Mouse (Mus musculus) forebrain, embryonic 15.5 days (tissue): Measurements from ENCODE around the gene Tfpi. TPM values are rescaled to one million over a fixed set of nuclear protein-coding genes. Genes with fewer than 3 reads are reported as not detected.
"Not testable (repeated sequence)": the region's sequence is repeated elsewhere in the genome, so short reads cannot be mapped to it uniquely, and the experiment has no call there.

ENCODE experiments used
- ATAC-seq: fragments of 200-750 bp; cut with Nextera tagmentation; replicated peaks from 2 replicates; pipeline ENCODE4 v1.8.0; 2017; ENCODE audit warnings: mild to moderate bottlenecking, moderate TSS enrichment, moderate library complexity
- H3K27ac ChIP-seq: fragments of 300-500 bp; sonication (generic); replicated peaks from 2 replicates; pipeline ENCODE4 v1.5.1; 2015; ENCODE audit warnings: mild to moderate bottlenecking, inconsistent platforms
- H3K27me3 ChIP-seq: fragments of 300-500 bp; sonication (generic); 2 replicates; pipeline ENCODE4 v1.6.1; 2015; ENCODE audit warnings: inconsistent platforms
- H3K36me3 ChIP-seq: fragments of 300-500 bp; sonication (generic); 2 replicates; pipeline ENCODE4 v1.6.1; 2015; ENCODE audit warnings: mild to moderate bottlenecking, inconsistent platforms
- H3K4me1 ChIP-seq: fragments of 300-500 bp; sonication (generic); 2 replicates; pipeline ENCODE4 v1.6.1; 2015; ENCODE audit warnings: inconsistent platforms
- H3K4me2 ChIP-seq: fragments of 300-500 bp; sonication (generic); replicated peaks from 2 replicates; pipeline ENCODE4 v1.6.1; 2015; ENCODE audit warnings: mild to moderate bottlenecking, inconsistent platforms
- H3K4me3 ChIP-seq: fragments of 300-500 bp; sonication (generic); 2 replicates; pipeline ENCODE4 v1.5.1; 2015; ENCODE audit warnings: mild to moderate bottlenecking, inconsistent platforms
- H3K9ac ChIP-seq: fragments of 300-500 bp; sonication (generic); replicated peaks from 2 replicates; pipeline ENCODE4 v1.6.1; 2015; ENCODE audit warnings: mild to moderate bottlenecking, inconsistent platforms
- H3K9me3 ChIP-seq: fragments of 300-500 bp; sonication (generic); 2 replicates; pipeline ENCODE4 v1.6.1; 2016; ENCODE audit warnings: inconsistent platforms
- WGBS: fragments of 180-500 bp; shearing (Covaris S2); methylation state at CpG from one replicate; pipeline ENCODE4 v1.1.7; 2015; ENCODE audit warnings: mixed read lengths; 5-methylcytosine and 5-hydroxymethylcytosine counted together
- polyA plus RNA-seq: library from polyadenylated mRNA; unstranded; fragments of >200 nt; fragmentation: Nextera tagmentation; extraction: Ambion mirVana; gene quantifications from 2 replicates; pipeline ENCODE4 v1.2.1, GENCODE M21; 2015

Tfpi gene
- 9.7 and 10.7 TPM in 2 replicates for polyA plus RNA-seq

DNA sequence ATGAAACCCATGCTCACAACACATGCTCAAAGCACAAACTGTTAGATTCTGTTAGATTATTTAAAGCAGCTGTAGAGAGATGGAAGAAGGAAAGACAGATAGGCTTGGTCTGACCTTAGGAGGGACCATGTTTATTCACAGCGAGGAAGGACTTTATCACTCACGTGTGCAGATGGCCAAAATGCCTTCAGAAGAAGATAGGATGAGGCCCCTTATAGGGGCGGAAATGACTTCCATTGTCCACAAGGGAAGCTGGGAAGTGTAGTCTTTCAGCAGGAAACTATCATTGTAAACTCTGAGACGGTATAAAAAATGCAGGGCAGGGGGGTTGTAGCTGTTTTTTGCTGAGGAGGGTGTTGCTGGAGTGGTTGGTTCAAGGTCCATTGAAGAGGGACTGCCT, at the start of gene Tfpi:
TSS of gene Tfpi (minus strand) at position 199 of the 400 bp plus-strand sequence.
- Histone ChIP-seq H3K9ac (no peak within 1 kb of the TSS), H3K4me1 (no peaks in the 10 kb centered on the region), H3K36me3 (no peaks in the 10 kb centered on the region), H3K4me3 (no peak within 1 kb of the TSS), H3K9me3 (no peaks in the 10 kb centered on the region), H3K27me3 (no peaks in the 10 kb centered on the region), H3K27ac (no peak within 1 kb of the TSS), H3K4me2 (no peak within 1 kb of the TSS)
- ATAC-seq, result no peak
- WGBS, result 68% methylated on average over 4 of the region's 4 CpGs

DNA sequence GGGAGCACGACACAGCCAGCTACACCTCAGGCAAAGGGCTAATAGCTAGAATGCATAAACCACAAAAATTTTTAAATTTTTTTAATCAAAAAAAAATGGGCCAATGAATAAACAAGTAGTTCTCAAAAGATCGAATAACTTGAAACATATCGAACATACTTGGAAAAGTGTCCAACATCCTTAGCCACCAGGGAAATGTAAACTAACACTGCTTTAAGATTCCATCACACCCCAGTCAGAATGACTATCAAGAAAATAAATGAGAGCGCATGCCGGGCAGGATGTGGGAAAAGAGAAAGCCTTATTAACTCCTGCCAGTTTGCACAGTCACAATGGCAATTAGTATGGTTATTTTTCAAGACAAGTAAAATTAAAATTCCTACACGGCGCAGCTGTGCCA, 49.6 kb upstream of the Tfpi start:
- Histone ChIP-seq H3K4me3 (no peak overlapping the region), H3K4me2 (no peak overlapping the region), H3K27me3 (no peaks in the 10 kb centered on the region), H3K4me1 (no peaks in the 10 kb centered on the region), H3K27ac (no peak overlapping the region), H3K9me3 (no peaks in the 10 kb centered on the region), H3K9ac (no peak overlapping the region), H3K36me3 (no peaks in the 10 kb centered on the region)
- 76% methylated on average over 7 of the region's 7 CpGs for WGBS
- ATAC-seq, result no peak

DNA sequence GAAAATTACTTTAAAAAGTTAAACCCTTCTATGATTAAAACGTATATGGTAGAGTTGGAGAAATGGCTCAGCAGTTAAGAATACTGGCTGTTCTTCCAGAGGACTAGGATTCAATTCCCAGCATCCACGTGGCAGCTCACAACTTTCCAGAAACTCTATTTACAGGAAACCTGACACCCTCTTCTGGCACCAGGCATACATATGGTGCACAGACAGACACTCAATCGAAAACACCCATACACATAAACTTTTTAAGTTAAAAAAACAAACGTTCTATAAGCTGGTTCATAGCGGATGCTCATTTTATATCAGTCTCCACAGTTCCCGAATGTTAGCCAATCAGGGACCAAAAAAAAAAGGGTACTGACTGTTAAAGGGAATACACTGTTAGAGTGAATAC, 49.2 kb upstream of the Tfpi start:
- WGBS, result 64% methylated on average over 6 of the region's 6 CpGs

DNA sequence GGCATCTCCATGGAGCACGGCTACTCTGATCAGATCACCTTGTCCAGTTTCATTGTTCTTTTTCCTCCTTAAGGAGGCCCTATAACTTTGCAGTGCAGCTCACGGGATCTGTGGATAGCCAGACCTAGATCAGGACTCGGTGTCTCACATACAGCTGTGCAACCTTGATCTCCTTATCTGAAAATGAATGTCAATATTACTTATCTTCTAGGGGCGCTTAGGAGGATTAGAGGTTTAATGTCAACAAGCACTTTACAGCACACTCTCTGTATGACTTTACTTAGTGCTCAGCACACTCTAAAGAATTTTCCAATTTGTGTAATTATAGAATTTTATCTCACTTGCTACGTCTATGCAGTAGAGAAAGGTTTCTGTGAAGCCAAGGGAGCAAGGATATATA, 48.5 kb upstream of the Tfpi start:
- no peaks in the 10 kb centered on the region for H3K9me3 ChIP-seq
- H3K27me3 ChIP-seq, result no peaks in the 10 kb centered on the region
- H3K36me3 ChIP-seq, result no peaks in the 10 kb centered on the region
- no peaks in the 10 kb centered on the region for H3K4me1 ChIP-seq
- WGBS, result 93% methylated on average over 5 of the region's 5 CpGs
- H3K4me2 ChIP-seq, result no peak overlapping the region
- no peak overlapping the region for H3K27ac ChIP-seq
- no peak overlapping the region for H3K9ac ChIP-seq
- no peak overlapping the region for H3K4me3 ChIP-seq
- ATAC-seq, result no peak

More for the DNA sequence above, 49.2 kb upstream of the Tfpi start:
- H3K27me3 ChIP-seq, result no peaks in the 10 kb centered on the region
- no peaks in the 10 kb centered on the region for H3K9me3 ChIP-seq
- H3K4me2 ChIP-seq, result no peak overlapping the region
- no peak overlapping the region for H3K4me3 ChIP-seq
- no peak overlapping the region for H3K27ac ChIP-seq
- H3K4me1 ChIP-seq, result no peaks in the 10 kb centered on the region
- no peaks in the 10 kb centered on the region for H3K36me3 ChIP-seq
- H3K9ac ChIP-seq, result no peak overlapping the region
- no peak for ATAC-seq

DNA sequence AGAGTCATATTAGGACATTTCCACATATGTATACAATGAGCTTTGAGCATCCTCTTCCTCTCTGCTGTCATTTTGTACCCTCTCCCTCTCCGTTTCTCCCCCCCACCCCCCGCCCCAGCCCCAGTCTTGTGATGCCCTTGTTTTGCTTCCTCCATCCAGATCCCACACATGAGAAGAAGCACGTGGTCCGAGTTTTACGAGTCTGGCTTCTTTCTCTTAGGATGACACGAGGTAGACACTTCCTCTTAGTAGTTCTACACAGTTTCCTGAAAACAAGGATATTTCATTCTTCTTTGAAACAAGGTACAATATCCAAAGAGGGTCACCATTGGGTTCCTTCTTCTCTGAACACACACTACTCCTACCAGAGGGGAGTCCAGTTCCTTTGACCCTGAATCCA, 47.4 kb upstream of the Tfpi start:
- H3K4me3 ChIP-seq, result no peak overlapping the region
- H3K4me1 ChIP-seq, result no peaks in the 10 kb centered on the region
- no peak for ATAC-seq
- no peak overlapping the region for H3K4me2 ChIP-seq
- H3K36me3 ChIP-seq, result no peaks in the 10 kb centered on the region
- H3K27ac ChIP-seq, result no peak overlapping the region
- H3K27me3 ChIP-seq, result no peaks in the 10 kb centered on the region
- 87% methylated on average over 6 of the region's 6 CpGs for WGBS
- no peaks in the 10 kb centered on the region for H3K9me3 ChIP-seq
- no peak overlapping the region for H3K9ac ChIP-seq

DNA sequence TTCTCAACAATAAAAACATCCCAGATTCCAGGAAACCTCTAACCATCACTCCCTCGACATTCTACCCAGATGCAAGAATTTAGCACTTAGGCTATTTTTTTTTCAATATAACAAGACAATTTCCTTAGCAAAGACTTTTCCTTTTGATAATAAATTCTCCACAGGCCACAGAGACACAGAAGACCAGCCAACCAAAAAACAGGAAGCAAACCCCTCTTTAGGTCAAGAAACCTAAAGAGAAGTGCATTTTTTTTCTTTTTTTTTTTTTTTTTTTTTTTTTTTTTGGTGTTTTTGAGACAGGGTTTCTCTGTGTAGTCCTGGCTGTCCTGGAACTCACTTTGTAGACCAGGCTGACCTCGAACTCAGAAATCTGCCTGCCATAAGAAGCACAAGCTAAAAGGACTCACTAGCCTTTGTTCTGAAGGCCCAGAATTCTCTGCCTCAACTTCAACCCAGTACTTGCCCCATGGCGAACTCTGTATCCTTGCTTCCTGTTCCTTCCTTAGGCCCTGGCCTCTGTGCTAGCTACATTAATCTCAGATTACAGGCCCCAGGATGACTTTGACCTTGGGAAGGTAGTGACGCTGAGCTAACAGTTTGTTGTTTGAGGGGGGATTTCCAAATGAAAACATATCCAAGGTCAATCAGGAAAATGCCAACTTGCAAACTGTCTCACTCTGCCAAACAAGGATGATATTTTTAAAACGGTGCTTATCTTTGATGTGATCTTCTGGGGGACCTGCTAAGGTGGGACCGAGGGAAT, 46.7 kb upstream of the Tfpi start:
- no peak overlapping the region for H3K27ac ChIP-seq
- no peaks in the 10 kb centered on the region for H3K9me3 ChIP-seq
- ATAC-seq, result no peak
- H3K36me3 ChIP-seq, result no peaks in the 10 kb centered on the region
- no peak overlapping the region for H3K4me2 ChIP-seq
- H3K27me3 ChIP-seq, result no peaks in the 10 kb centered on the region
- WGBS, result 85% methylated on average over 6 of the region's 6 CpGs
- no peaks in the 10 kb centered on the region for H3K4me1 ChIP-seq
- H3K9ac ChIP-seq, result no peak overlapping the region
- H3K4me3 ChIP-seq, result no peak overlapping the region

DNA sequence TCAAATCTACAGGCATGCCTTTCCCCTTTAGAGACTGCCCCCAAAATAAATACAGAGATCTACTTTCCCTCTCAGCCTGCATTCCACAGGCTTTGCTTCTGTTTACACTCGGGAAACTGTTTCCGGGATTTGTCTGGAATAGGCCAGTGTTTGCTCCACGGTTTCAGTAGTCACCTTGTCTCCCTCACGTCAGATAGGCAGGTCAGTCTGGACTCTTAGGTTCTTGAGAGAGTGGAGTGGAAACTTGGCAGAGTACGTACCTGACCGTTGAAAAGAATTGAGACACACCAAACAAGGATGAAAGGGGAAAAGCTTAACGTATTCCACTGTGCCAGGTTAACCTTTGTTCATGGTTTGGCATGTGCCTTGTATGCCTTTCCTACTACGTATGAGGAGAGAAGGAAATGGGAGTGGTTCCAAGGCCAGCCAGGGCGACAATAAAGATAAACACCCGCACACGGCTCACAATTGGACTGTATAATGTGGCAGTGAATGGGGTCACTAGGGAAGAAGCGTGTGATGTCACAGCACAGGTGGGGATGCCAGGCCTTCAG, 43.0 kb upstream of the Tfpi start:
- H3K4me1 ChIP-seq, result no peaks in the 10 kb centered on the region
- WGBS, result 68% methylated on average over 12 of the region's 12 CpGs
- H3K9me3 ChIP-seq, result no peaks in the 10 kb centered on the region
- no peak overlapping the region for H3K9ac ChIP-seq
- H3K36me3 ChIP-seq, result no peaks in the 10 kb centered on the region
- no peak overlapping the region for H3K27ac ChIP-seq
- H3K4me3 ChIP-seq, result no peak overlapping the region
- no peaks in the 10 kb centered on the region for H3K27me3 ChIP-seq
- no peak for ATAC-seq
- H3K4me2 ChIP-seq, result no peak overlapping the region

DNA sequence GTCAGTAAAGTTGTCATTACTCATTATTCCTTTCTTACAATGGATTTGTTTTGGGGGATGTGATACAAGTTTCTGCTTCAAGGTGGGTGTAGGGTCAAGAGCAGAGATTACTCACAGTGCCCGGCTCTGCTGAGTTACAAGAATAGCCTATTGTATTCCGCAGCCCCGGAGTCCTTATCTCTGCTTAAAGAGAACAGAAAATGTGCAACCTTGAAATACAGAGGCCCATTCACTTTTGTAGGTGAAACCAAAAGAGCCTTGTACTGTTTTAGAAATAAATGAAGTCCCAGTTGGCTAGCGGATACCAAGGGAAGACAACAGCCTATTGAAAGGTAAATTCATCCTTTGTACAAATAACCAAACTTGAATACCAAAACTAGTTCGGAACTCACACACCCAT, 42.2 kb upstream of the Tfpi start:
- H3K27me3 ChIP-seq, result no peaks in the 10 kb centered on the region
- H3K9ac ChIP-seq, result no peak overlapping the region
- no peaks in the 10 kb centered on the region for H3K36me3 ChIP-seq
- ATAC-seq, result no peak
- no peak overlapping the region for H3K4me2 ChIP-seq
- no peaks in the 10 kb centered on the region for H3K4me1 ChIP-seq
- no peak overlapping the region for H3K4me3 ChIP-seq
- 58% methylated on average over 5 of the region's 5 CpGs for WGBS
- no peak overlapping the region for H3K27ac ChIP-seq
- no peaks in the 10 kb centered on the region for H3K9me3 ChIP-seq

DNA sequence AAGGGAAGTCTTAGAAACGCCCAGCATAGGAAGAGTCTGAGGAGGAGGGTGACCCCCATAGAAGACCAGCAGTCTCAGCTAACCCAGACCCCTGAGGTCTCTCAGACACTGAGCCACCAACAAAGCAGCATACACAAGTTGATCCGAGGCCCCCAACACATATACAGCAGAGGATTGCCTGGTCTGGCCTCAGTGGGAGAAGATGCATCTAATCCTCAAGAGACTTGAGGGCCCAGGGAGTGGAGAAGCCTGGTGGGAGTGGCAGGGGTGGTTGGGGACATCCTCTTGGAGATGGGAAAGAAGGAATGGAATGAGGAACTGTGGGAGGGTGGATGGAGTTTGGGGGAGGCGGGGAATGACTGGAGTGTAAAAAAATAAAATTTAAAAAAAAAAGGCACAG, 36.7 kb upstream of the Tfpi start:
- 85% methylated on average over 3 of the region's 3 CpGs for WGBS
- H3K4me2 ChIP-seq, result no peak overlapping the region
- no peak overlapping the region for H3K27ac ChIP-seq
- H3K4me3 ChIP-seq, result no peak overlapping the region
- no peaks in the 10 kb centered on the region for H3K27me3 ChIP-seq
- no peak for ATAC-seq
- no peak overlapping the region for H3K9ac ChIP-seq
- no peaks in the 10 kb centered on the region for H3K4me1 ChIP-seq
- no peaks in the 10 kb centered on the region for H3K9me3 ChIP-seq
- no peaks in the 10 kb centered on the region for H3K36me3 ChIP-seq

DNA sequence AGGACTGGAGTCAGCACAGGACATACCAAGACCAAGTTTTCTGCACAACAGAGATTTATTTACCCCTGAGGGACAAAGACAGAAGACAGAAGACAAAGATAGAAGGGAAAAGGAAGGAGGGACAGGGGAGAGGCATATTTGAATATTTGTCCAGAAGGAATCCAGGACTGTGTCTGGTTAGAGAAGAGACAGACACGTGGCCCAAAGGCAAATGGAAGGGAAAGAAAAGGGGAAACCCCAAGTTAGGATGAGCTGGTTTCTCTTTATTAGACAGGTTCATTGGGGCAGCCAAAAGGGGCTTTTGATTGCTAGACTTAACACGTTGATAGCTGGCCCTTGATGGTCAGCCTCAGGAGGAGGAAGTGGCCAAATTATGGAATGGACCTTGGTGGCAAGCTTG, 34.9 kb upstream of the Tfpi start:
- Histone ChIP-seq H3K27me3 (no peaks in the 10 kb centered on the region), H3K9me3 (no peaks in the 10 kb centered on the region), H3K4me1 (no peaks in the 10 kb centered on the region), H3K27ac (no peak overlapping the region), H3K9ac (no peak overlapping the region), H3K36me3 (no peaks in the 10 kb centered on the region), H3K4me2 (no peak overlapping the region), H3K4me3 (no peak overlapping the region)
- WGBS, result 75% methylated on average over 2 of the region's 2 CpGs
- no peak for ATAC-seq

DNA sequence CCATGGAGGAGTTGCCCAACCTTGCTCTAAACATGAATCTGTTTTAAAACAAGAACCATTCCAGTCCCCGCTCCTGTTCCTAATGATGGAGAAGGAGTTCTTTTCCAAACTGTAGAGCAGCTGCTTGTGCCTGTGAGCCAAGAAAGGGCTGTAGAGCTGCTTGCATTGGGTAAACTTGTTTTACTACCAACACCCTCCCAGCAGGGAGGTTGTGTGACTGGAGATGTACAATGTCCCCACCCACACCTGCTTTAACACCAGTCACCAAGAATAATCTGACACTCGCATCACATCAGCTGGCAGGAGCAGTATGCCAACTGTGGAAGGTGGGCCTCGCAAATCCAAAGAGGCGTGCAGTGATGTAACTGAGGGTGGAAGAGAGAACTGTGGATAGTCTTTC, 34.5 kb upstream of the Tfpi start:
- no peaks in the 10 kb centered on the region for H3K27me3 ChIP-seq
- no peak overlapping the region for H3K4me3 ChIP-seq
- H3K27ac ChIP-seq, result no peak overlapping the region
- no peaks in the 10 kb centered on the region for H3K9me3 ChIP-seq
- H3K4me2 ChIP-seq, result no peak overlapping the region
- no peaks in the 10 kb centered on the region for H3K36me3 ChIP-seq
- no peak for ATAC-seq
- H3K9ac ChIP-seq, result no peak overlapping the region
- WGBS, result 91% methylated on average over 4 of the region's 4 CpGs
- no peaks in the 10 kb centered on the region for H3K4me1 ChIP-seq

DNA sequence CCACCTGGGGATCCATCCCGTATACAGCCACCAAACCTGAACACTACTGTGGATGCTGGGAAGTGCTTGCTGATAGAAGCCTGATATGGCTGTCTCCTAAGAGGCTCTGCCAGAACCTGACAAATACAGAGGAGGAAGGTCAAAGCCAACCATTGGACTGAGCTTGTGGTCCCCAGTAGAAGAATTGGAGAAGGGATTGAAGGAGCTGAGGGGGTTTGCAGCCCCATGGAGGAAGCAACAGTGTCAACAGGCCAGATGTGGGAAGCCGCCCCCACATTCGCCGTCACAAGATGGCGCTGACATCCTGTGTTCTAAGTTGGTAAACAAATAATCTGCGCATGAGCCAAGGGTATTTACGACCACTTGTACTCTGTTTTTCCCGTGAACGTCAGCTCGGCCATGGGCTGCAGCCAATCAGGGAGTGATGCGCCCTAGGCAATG, 28.4 kb upstream of the Tfpi start:
- 0 out of 2 replicates have a peak overlapping the region, but pooled peaks have one; percentile 13 for H3K4me3 ChIP-seq
- H3K27ac ChIP-seq, result not testable (repeated sequence)

DNA sequence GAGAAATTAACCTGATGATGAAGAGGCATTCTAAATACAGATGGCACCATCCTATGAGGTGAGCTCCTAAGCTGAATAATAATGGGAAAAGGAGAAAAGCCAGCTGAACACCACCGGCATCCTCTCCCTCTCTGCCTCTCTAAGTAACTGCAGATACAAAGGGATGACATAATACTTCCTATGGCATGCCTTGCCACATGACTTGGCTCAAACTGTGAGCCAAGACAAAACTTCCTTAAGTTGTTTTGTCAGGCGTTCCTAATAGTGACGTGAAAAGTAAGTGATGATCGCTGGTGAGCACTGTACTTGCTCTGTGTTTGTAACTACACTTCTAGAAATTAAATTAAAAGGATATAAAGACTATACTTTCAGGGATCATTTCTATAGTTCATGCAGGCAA, 27.7 kb upstream of the Tfpi start:
- H3K9me3 ChIP-seq, result no peaks in the 10 kb centered on the region
- no peaks in the 10 kb centered on the region for H3K4me1 ChIP-seq
- H3K4me3 ChIP-seq, result no peak overlapping the region
- no peak for ATAC-seq
- WGBS, result 51% methylated on average over 4 of the region's 4 CpGs
- no peak overlapping the region for H3K9ac ChIP-seq
- no peaks in the 10 kb centered on the region for H3K27me3 ChIP-seq
- H3K27ac ChIP-seq, result no peak overlapping the region
- no peak overlapping the region for H3K4me2 ChIP-seq
- no peaks in the 10 kb centered on the region for H3K36me3 ChIP-seq

More for the DNA sequence above, 28.4 kb upstream of the Tfpi start:
- H3K4me1 ChIP-seq, H3K27me3 ChIP-seq, H3K9me3 ChIP-seq, H3K9ac ChIP-seq, H3K36me3 ChIP-seq: not testable (repeated sequence)
- peak overlapping the region; percentile 33 for H3K4me2 ChIP-seq
- peak; percentile 68 for ATAC-seq
- whole genome bisulfite sequencing, result 33% methylated on average over 6 of the region's 11 CpGs
